Mouse (Mus musculus) embryonic facial prominence, embryonic 14.5 days (tissue): Measurements from ENCODE around the gene Plscr2. TPM values are rescaled to one million over a fixed set of nuclear protein-coding genes. Genes with fewer than 3 reads are reported as not detected.
A peak's percentile ranks its signal among the peaks of the same experiment; 100 is the strongest.

Source experiments
- ATAC-seq: fragments of 200-750 bp; cut with Nextera tagmentation; 2 replicates; pipeline ENCODE4 v1.8.0; 2017; ENCODE audit warnings: low read depth, moderate number of reproducible peaks, moderate TSS enrichment
- DNase-seq: peaks from one replicate; pipeline ENCODE4 v3.0.0-alpha.2; 2015; ENCODE audit warnings: low spot score
- H3K27ac ChIP-seq: fragments of 300-500 bp; sonication (generic); replicated peaks from 2 replicates; pipeline ENCODE4 v1.5.1; 2014; ENCODE audit warnings: low read depth, mild to moderate bottlenecking, low read length, moderate library complexity
- H3K27me3 ChIP-seq: fragments of 300-500 bp; sonication (generic); replicated peaks from 2 replicates; pipeline ENCODE4 v1.6.1; 2014; ENCODE audit warnings: low read length; ENCODE audit not compliant: control insufficient read depth, insufficient read depth
- H3K36me3 ChIP-seq: fragments of 300-500 bp; sonication (generic); 2 replicates; pipeline ENCODE4 v1.6.1; 2014; ENCODE audit warnings: low read length, mixed read lengths; ENCODE audit not compliant: control insufficient read depth, insufficient read depth
- H3K4me1 ChIP-seq: fragments of 300-500 bp; sonication (generic); 2 replicates; pipeline ENCODE4 v1.6.1; 2014; ENCODE audit warnings: antibody characterized with exemption, low read length; ENCODE audit not compliant: control insufficient read depth, insufficient read depth
- H3K4me2 ChIP-seq: fragments of 300-500 bp; sonication (generic); 2 replicates; pipeline ENCODE4 v1.6.1; 2014; ENCODE audit warnings: low read depth, mild to moderate bottlenecking, low read length, moderate library complexity, mixed read lengths
- H3K4me3 ChIP-seq: fragments of 300-500 bp; sonication (generic); 2 replicates; pipeline ENCODE4 v1.5.1; 2014; ENCODE audit warnings: low read depth, mild to moderate bottlenecking, low read length
- H3K9ac ChIP-seq: fragments of 300-500 bp; sonication (generic); 2 replicates; pipeline ENCODE4 v1.6.1; 2014; ENCODE audit warnings: low read depth, mild to moderate bottlenecking, low read length, moderate library complexity, mixed read lengths
- H3K9me3 ChIP-seq: fragments of 300-500 bp; sonication (generic); 2 replicates; pipeline ENCODE4 v1.6.1; 2016; ENCODE audit warnings: low read length; ENCODE audit not compliant: control insufficient read depth
- WGBS: fragments of 180-500 bp; shearing (Covaris S2); extraction: QIAGEN DNeasy Blood & Tissue Kit; methylation state at CpG from one replicate; pipeline ENCODE4 v1.1.7; 2014; 5-methylcytosine and 5-hydroxymethylcytosine counted together
- polyA plus RNA-seq: library from polyadenylated mRNA; unstranded; fragments of >200 nt; fragmentation: Nextera tagmentation; extraction: Ambion mirVana; gene quantifications from 2 replicates; pipeline ENCODE4 v1.2.1, GENCODE M21; 2014

Plscr2 gene
- polyA plus RNA-seq: 1.7 and 2.9 TPM in 2 replicates

DNA sequence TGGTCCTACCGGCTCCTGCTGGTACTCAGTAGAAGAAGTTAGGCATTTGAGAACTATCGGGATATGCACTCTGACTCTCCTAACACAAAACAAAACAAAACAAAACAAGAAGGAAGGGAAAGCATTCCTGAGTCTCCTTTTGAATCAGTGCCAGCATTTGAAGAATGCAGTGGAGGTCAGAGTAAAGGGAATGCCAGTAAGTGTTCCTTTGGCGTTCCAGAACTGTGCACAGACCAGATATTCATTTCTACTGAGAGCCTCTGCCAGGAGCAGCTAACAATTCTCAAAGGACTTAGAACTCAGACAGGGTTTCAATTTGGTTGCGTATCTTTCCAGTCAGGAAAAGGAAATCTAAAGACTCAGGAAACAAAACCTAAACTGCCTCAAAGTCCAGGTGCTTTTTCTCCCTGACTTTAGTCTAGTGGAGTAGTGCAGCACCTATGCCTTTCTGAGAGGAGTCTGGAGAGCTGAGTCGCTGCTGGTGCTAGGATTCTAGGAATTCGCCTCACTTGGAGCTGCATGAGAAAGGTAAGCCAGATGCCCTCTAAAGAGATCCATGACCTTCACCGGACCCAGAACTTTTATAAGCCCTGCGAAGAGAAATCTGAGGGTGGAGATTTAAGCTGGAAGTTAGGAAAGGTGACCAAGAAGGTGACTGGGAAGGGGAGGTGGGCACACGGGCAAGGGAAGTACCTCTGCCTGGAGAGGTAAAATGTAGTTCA lies at the start of gene Plscr2:
TSS of gene Plscr2 (plus strand) at position 117 of the 722 bp plus-strand sequence.
- Histone ChIP-seq H3K9me3 (no peaks in the 10 kb centered on the region), H3K4me2 (no peak within 1 kb of the TSS), H3K4me3 (no peak within 1 kb of the TSS), H3K27me3 (no peaks in the 10 kb centered on the region), H3K27ac (peak within 1 kb of the TSS; percentile 58), H3K36me3 (peaks cover 7% of the 10 kb centered on the region), H3K9ac (no peak within 1 kb of the TSS), H3K4me1 (0 out of 2 replicates have a peak, but pooled peaks cover 6% of the 10 kb centered on the region)
- ATAC-seq: peak; percentile 88
- WGBS: 53% methylated on average over 9 of the region's 9 CpGs
- peak; percentile 82 for DNase-seq

DNA sequence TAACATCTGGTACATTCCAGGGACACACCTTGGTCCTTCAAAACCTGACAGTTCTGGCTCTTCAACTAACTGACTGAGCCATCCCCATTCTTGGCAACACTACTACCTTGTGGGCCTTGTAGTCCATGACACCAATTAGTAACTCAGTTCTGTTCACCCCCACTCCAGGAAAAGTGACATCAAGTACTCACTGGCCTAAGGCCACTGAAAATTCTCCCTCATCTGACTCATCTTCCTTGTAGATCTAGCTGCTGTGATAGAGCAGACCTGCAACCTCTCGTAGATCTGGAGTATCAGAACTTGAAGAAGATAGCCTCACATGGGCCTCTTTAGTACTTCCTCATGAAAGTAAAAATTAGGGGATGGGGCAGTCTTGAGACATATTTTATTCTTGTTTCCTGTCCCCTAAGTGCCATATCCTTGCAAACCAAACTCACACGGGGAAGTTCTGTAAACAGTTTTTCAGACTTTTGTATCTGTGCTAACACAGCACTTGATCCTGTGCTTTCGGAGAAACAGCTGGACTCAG lies 49.2 kb upstream of the Plscr2 start:
- H3K4me1 ChIP-seq: no peaks in the 10 kb centered on the region
- no peak overlapping the region for H3K4me3 ChIP-seq
- WGBS: 77% methylated on average over 3 of the region's 3 CpGs
- no peak overlapping the region for H3K4me2 ChIP-seq
- H3K36me3 ChIP-seq: no peaks in the 10 kb centered on the region
- no peak overlapping the region for H3K9ac ChIP-seq
- no peaks in the 10 kb centered on the region for H3K9me3 ChIP-seq
- ATAC-seq (no peak), DNase-seq (no peak)
- no peak overlapping the region for H3K27ac ChIP-seq
- H3K27me3 ChIP-seq: no peaks in the 10 kb centered on the region

- DNase-seq: no peak
- 78% methylated on average over 3 of the region's 3 CpGs for WGBS
Observed at GRCm38 (mm10) chr9:92226795-92227194, 48.6 kb upstream of the Plscr2 start.

GRCm38 (mm10) chr9:92228867-92229832 lies 46.3 kb upstream of the Plscr2 start:
- no peak overlapping the region for H3K4me3 ChIP-seq
- ATAC-seq: no peak
- 84% methylated on average over 16 of the region's 16 CpGs for WGBS
- DNase-seq: no peak
- H3K27ac ChIP-seq: no peak overlapping the region
- no peaks in the 10 kb centered on the region for H3K36me3 ChIP-seq
- H3K4me1 ChIP-seq: no peaks in the 10 kb centered on the region
- no peak overlapping the region for H3K9ac ChIP-seq
- H3K4me2 ChIP-seq: no peak overlapping the region
- no peaks in the 10 kb centered on the region for H3K9me3 ChIP-seq
- H3K27me3 ChIP-seq: no peaks in the 10 kb centered on the region

More at GRCm38 (mm10) chr9:92226795-92227194, 48.6 kb upstream of the Plscr2 start:
- no peaks in the 10 kb centered on the region for H3K4me1 ChIP-seq
- no peak overlapping the region for H3K4me3 ChIP-seq
- H3K9ac ChIP-seq: no peak overlapping the region
- no peak overlapping the region for H3K27ac ChIP-seq
- no peaks in the 10 kb centered on the region for H3K36me3 ChIP-seq
- H3K4me2 ChIP-seq: no peak overlapping the region
- no peaks in the 10 kb centered on the region for H3K27me3 ChIP-seq
- H3K9me3 ChIP-seq: no peaks in the 10 kb centered on the region
- ATAC-seq: no peak

DNA sequence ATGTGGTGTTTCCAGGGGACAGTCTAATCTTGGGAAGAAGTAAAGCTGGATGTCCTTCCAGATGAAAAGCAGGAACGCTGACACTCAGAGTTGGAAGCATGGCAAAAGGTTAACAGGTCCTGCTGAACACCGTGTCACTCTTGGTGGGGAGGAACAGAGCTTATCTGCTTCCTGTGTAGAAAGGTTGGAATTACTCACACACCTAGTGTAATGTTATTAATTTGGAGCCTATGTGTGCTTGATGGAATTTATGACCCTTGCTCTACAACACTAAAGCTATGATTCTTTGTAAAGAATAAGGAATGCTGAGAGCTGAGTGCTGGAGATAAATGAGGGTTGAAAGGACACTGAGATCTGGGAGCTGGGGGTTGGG lies 45.6 kb upstream of the Plscr2 start:
- ATAC-seq: no peak

DNA sequence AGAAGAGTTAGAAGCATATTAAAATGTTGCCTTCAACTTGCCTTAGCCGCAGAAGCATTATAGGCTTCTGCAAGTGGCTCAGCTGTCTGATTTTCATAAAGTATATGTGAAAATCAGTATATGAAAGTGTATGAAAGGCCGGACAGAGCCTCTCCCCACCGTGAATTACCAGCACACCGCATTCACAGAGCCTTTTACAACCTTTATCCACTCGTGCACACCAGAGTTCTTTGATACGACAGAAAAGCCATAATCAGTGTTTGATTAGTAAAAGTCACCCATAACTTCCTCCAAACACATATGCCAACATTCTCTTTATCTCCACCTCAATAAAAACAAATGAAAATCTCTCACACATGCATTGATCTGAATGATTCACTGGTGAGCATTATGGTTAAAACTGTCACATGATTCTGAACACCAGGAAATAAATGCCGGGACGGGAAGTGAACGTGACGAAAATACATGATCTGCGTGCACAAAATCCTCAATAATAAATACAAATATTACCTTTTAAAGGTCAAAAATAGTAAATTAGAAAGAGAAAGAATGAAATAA lies 40.4 kb upstream of the Plscr2 start:
- Histone ChIP-seq H3K9ac (no peak overlapping the region), H3K4me1 (no peaks in the 10 kb centered on the region), H3K9me3 (no peaks in the 10 kb centered on the region), H3K4me3 (no peak overlapping the region), H3K4me2 (no peak overlapping the region), H3K36me3 (no peaks in the 10 kb centered on the region), H3K27me3 (no peaks in the 10 kb centered on the region), H3K27ac (no peak overlapping the region)
- DNase-seq (no peak), ATAC-seq (no peak)
- WGBS: 83% methylated on average over 11 of the region's 11 CpGs

More for the DNA sequence above, 45.6 kb upstream of the Plscr2 start:
- no peak for DNase-seq
- Histone ChIP-seq H3K36me3 (no peaks in the 10 kb centered on the region), H3K4me2 (no peak overlapping the region), H3K4me1 (no peaks in the 10 kb centered on the region), H3K9me3 (no peaks in the 10 kb centered on the region), H3K27ac (no peak overlapping the region), H3K27me3 (no peaks in the 10 kb centered on the region), H3K9ac (no peak overlapping the region), H3K4me3 (no peak overlapping the region)
- 75% methylated on average over 2 of the region's 2 CpGs for WGBS

GRCm38 (mm10) chr9:92248773-92249446 lies 26.5 kb upstream of the Plscr2 start:
- no peaks in the 10 kb centered on the region for H3K36me3 ChIP-seq
- ATAC-seq: no peak
- peaks cover 12% of the 10 kb centered on the region; the same call in 1 of the 2 replicates for H3K4me1 ChIP-seq
- no peaks in the 10 kb centered on the region for H3K27me3 ChIP-seq
- WGBS: 85% methylated on average over 7 of the region's 7 CpGs
- H3K4me3 ChIP-seq: no peak overlapping the region
- peak overlapping the region; percentile 64 for H3K4me2 ChIP-seq
- H3K9me3 ChIP-seq: no peaks in the 10 kb centered on the region
- no peak for DNase-seq
- H3K9ac ChIP-seq: no peak overlapping the region
- H3K27ac ChIP-seq: no peak overlapping the region

DNA sequence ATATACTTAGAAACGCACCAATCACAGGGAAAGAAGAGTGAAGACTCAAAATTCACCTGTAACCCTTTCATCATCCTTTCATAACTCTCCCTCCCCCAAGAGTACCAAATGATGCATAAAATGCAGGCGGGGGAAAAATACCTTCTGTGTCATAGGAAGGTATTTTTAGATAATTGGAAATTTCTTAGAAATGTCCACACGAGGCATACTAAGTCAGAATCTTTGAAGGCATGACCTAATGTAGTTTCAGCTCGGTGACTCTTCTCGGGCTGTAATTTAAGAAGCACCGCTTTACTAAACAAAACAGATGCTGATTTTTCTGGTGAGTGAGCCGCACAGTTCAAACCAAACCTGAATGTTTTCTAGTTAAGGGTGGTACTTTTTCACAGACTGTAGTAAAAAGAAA lies 26.0 kb upstream of the Plscr2 start, which contains the start of gene Plscr1:
TSS of gene Plscr1 (plus strand) at position 304 of the 406 bp plus-strand sequence.
- ATAC-seq (no peak), DNase-seq (peak; percentile 32)
- Histone ChIP-seq H3K27ac (peak within 1 kb of the TSS; percentile 82), H3K4me3 (peak within 1 kb of the TSS; percentile 53), H3K27me3 (no peaks in the 10 kb centered on the region), H3K9ac (peak within 1 kb of the TSS; percentile 69), H3K4me2 (peak within 1 kb of the TSS; percentile 64), H3K36me3 (no peaks in the 10 kb centered on the region), H3K4me1 (peaks cover 12% of the 10 kb centered on the region; the same call in 1 of the 2 replicates), H3K9me3 (no peaks in the 10 kb centered on the region)
- 19% methylated on average over 7 of the region's 7 CpGs for WGBS
